Mouse (Mus musculus): Measurements from ENCODE around the gene Ftl1.

Gene Ftl1

GRCm38 (mm10) chr7:45415636-45416035, 44.0 kb downstream of the Ftl1 start:
- in situ Hi-C loops (cut with MseI, MboI), result no loop called here

GRCm38 (mm10) chr7:45414740-45415224, 44.9 kb downstream of the Ftl1 start:
- in situ Hi-C loops (cut with MseI, MboI), result no loop called here

- in situ Hi-C loops (cut with MseI, MboI), result no loop called here
Observed at GRCm38 (mm10) chr7:45413864-45414739, 45.6 kb downstream of the Ftl1 start.

- in situ Hi-C loops (cut with MseI, MboI), result no loop called here
Observed at GRCm38 (mm10) chr7:45413113-45413863, 46.4 kb downstream of the Ftl1 start, which contains the start of gene Ntf5. TSS of gene Ntf5 (plus strand) at chr7:45413695.

- in situ Hi-C loops (cut with MseI, MboI), result no loop called here
Observed at GRCm38 (mm10) chr7:45412421-45412820, 47.3 kb downstream of the Ftl1 start.

- in situ Hi-C loops (cut with MseI, MboI), result loop anchor here in 1 of 2 experiments (5.0 kb wide), 1 partner anchor 38 kb away; no protein-coding TSS in a partner anchor
Observed at GRCm38 (mm10) chr7:45409497-45410163, 50.1 kb downstream of the Ftl1 start.

- in situ Hi-C loops (cut with MseI, MboI), result loop anchor here in 1 of 2 experiments (5.0 kb wide), 1 partner anchor 38 kb away; no protein-coding TSS in a partner anchor
Observed at GRCm38 (mm10) chr7:45408949-45409348, 50.7 kb downstream of the Ftl1 start.

GRCm38 (mm10) chr7:45408351-45408750, 51.3 kb downstream of the Ftl1 start:
- in situ Hi-C loops (cut with MseI, MboI), result loop anchor here in 1 of 2 experiments (5.0 kb wide), 1 partner anchor 39 kb away; no protein-coding TSS in a partner anchor

All from mouse trophoblast stem cell (cell line).